ENCODE assay signal across 9 mouse cellular contexts in genomic region chr12:50697492-50697891, GRCm38 (mm10). TPM values are rescaled to one million over a fixed set of nuclear protein-coding genes. Genes with fewer than 3 reads are reported as not detected.
DNase-seq lines count a peak whose midpoint lies in the region; ATAC-seq and TF ChIP-seq lines count a peak whose summit lies in the region.
"Had no signal": no experiment of that assay in that cellular context is flagged by ENCODE, and none has a peak within 500 bp of the region (broad histone marks: within the 10 kb centered on the region; RNA-seq: fewer than 3 reads in every experiment).

No protein-coding gene starts in this region.

- peak; percentile 76 for TF ChIP-seq CTCF in hindbrain, postnatal 0 days (IDR thresholded peaks at IDR 0.05; ENCODE audit: low read depth)

- no peaks in the 10 kb centered on the region for H3K27me3 ChIP-seq in midbrain, embryonic 13.5 days
- no peaks in the 10 kb centered on the region for H3K27me3 ChIP-seq in midbrain, embryonic 10.5 days (ENCODE audit: low read depth, poor library complexity, severe bottlenecking)
- no peaks in the 10 kb centered on the region for H3K27me3 ChIP-seq in hindbrain, postnatal 0 days (ENCODE audit: insufficient read depth, low read length)
- H3K27me3 ChIP-seq: embryonic facial prominence, embryonic 12.5 days had no signal

- ATAC-seq in midbrain, embryonic 13.5 days = 0 out of 2 replicates have a peak, but pooled peaks have one; percentile 67
- ATAC-seq in hindbrain, postnatal 0 days = peak; percentile 82; the same call in 1 of the 2 replicates

- H3K4me1 ChIP-seq in midbrain, embryonic 13.5 days (replicated peaks) = peaks cover 4% of the 10 kb centered on the region; the same call in 1 of the 2 replicates
- peaks cover 6% of the 10 kb centered on the region; the same call in 1 of the 2 replicates for H3K4me1 ChIP-seq in midbrain, embryonic 10.5 days
- no peaks in the 10 kb centered on the region for H3K4me1 ChIP-seq in hindbrain, postnatal 0 days (ENCODE audit: insufficient read depth, low read length)

- H3K9me3 ChIP-seq in midbrain, embryonic 13.5 days = no peaks in the 10 kb centered on the region
- no peaks in the 10 kb centered on the region for H3K9me3 ChIP-seq in midbrain, embryonic 10.5 days (replicated peaks)
- H3K9me3 ChIP-seq in hindbrain, postnatal 0 days (ENCODE audit: low read length) = no peaks in the 10 kb centered on the region
- H3K9me3 ChIP-seq: embryonic facial prominence, embryonic 12.5 days had no signal

- peak; percentile 37 to 49 for DNase-seq in cerebellum, postnatal 10 days
- DNase-seq in cerebellum, adult 11 months = no peak
- no peak for DNase-seq in midbrain, embryonic 10.5 days (ENCODE audit: low spot score)
- peak; percentile 70 for DNase-seq in hindbrain, postnatal 0 days (ENCODE audit: low spot score)
- DNase-seq in mesoderm, embryonic 11.5 days (ENCODE audit: low read depth, low spot score) = peak; percentile 30
- no peak for DNase-seq in urinary bladder, postnatal 14 days (ENCODE audit: low spot score)
- DNase-seq in gastrocnemius, postnatal 25 days = no peak

- H3K36me3 ChIP-seq in midbrain, embryonic 13.5 days = no peaks in the 10 kb centered on the region
- no peaks in the 10 kb centered on the region for H3K36me3 ChIP-seq in midbrain, embryonic 10.5 days
- H3K36me3 ChIP-seq in hindbrain, postnatal 0 days (ENCODE audit: insufficient read depth, low read length) = no peaks in the 10 kb centered on the region
- H3K36me3 ChIP-seq: embryonic facial prominence, embryonic 12.5 days had no signal

- no peak overlapping the region for H3K9ac ChIP-seq in midbrain, embryonic 13.5 days (replicated peaks)
- no peak overlapping the region for H3K9ac ChIP-seq in hindbrain, postnatal 0 days (replicated peaks; ENCODE audit: low read length)
- H3K9ac ChIP-seq: embryonic facial prominence, embryonic 12.5 days had no signal

- no peak overlapping the region for H3K4me2 ChIP-seq in midbrain, embryonic 13.5 days (replicated peaks)
- H3K4me2 ChIP-seq in hindbrain, postnatal 0 days (ENCODE audit: low read depth, low read length) = no peak overlapping the region
- H3K4me2 ChIP-seq: embryonic facial prominence, embryonic 12.5 days had no signal

- H3K4me3 ChIP-seq in midbrain, embryonic 13.5 days (replicated peaks) = no peak overlapping the region
- H3K4me3 ChIP-seq in midbrain, embryonic 10.5 days = no peak overlapping the region
- H3K4me3 ChIP-seq in hindbrain, postnatal 0 days (ENCODE audit: low read length) = no peak overlapping the region
- H3K4me3 ChIP-seq: embryonic facial prominence, embryonic 12.5 days had no signal

- WGBS in midbrain, embryonic 13.5 days = 26% methylated on average over 3 of the region's 3 CpGs
- WGBS in midbrain, embryonic 10.5 days = 41% methylated on average over 3 of the region's 3 CpGs
- WGBS in hindbrain, postnatal 0 days = 11% methylated on average over 3 of the region's 3 CpGs

- no peak overlapping the region for H3K27ac ChIP-seq in midbrain, embryonic 13.5 days
- H3K27ac ChIP-seq in midbrain, embryonic 10.5 days (replicated peaks) = no peak overlapping the region
- H3K27ac ChIP-seq in hindbrain, postnatal 0 days = no peak overlapping the region
- H3K27ac ChIP-seq: embryonic facial prominence, embryonic 12.5 days had no signal

RNA-seq across cellular contexts. Expression of gene Prkd1, which starts 48.6 kb away (rescaled TPM):
- polyA plus RNA-seq in midbrain, embryonic 13.5 days (2015; fragmentation: Nextera tagmentation; extraction: Ambion mirVana) = 2.3 and 2.5 TPM in 2 replicates
- 3.2 and 3.7 TPM in 2 replicates for polyA plus RNA-seq in midbrain, embryonic 10.5 days (2016; fragmentation: Nextera tagmentation; extraction: Ambion mirVana)
- total RNA-seq in hindbrain, postnatal 0 days (2014; rRNA removed) = 5.3 and 5.5 TPM in 2 replicates
- 2.0 and 2.6 TPM in 2 replicates for polyA plus RNA-seq in hindbrain, postnatal 0 days (2015; fragmentation: Nextera tagmentation; extraction: Ambion mirVana)
- total RNA-seq in gastrocnemius, postnatal 25 days (2021) = 1 to 10 TPM; 2.7 to 3.0 TPM

Comparison
In these comparisons a context has a peak if more than half of its experiments do, and no peak if none do; other contexts are left out.
1. DNase-seq: peak in cerebellum, postnatal 10 days (2 of 2), hindbrain, postnatal 0 days (single experiment) and mesoderm, embryonic 11.5 days (single experiment); none in cerebellum, adult 11 months (single experiment), midbrain, embryonic 10.5 days (single experiment), urinary bladder, postnatal 14 days (single experiment) and gastrocnemius, postnatal 25 days (single experiment).